Mouse (Mus musculus): ENCODE data around the gene Lhx3. TPM values are rescaled to one million over a fixed set of nuclear protein-coding genes. Genes with fewer than 3 reads are reported as not detected.
A peak's percentile ranks its signal among the peaks of the same experiment; 100 is the strongest.

Lhx3 gene
- not detected in 2 replicates for polyA plus RNA-seq (2011; ENCODE audit: insufficient read length, low read depth, missing spikeins)

- no peak for TF ChIP-seq POLR2A (IDR thresholded peaks at IDR 0.05; ENCODE audit: low read depth, low read length)
- TF ChIP-seq CTCF (IDR thresholded peaks at IDR 0.05; ENCODE audit: borderline replicate concordance, insufficient read depth, low read length): no peak
- Histone ChIP-seq H3K27ac (ENCODE audit: insufficient read depth, low read length) (no peak within 1 kb of the TSS), H3K4me1 (ENCODE audit: control insufficient read depth, insufficient read depth, low read length) (no peaks in the 10 kb centered on the region), H3K4me3 (ENCODE audit: insufficient read depth, low read length) (no peak within 1 kb of the TSS)
Measured at GRCm38 (mm10) chr2:26208126-26208789, at the start of gene Lhx3. Lhx3 (minus strand) TSS chr2:26208289.

- TF ChIP-seq CTCF (IDR thresholded peaks at IDR 0.05; ENCODE audit: borderline replicate concordance, insufficient read depth, low read length): no peak
- TF ChIP-seq POLR2A (IDR thresholded peaks at IDR 0.05; ENCODE audit: low read depth, low read length): no peak
- no peak overlapping the region for H3K27ac ChIP-seq (ENCODE audit: insufficient read depth, low read length)
Measured at GRCm38 (mm10) chr2:26257315-26258096, 49.4 kb upstream of the Lhx3 start.

GRCm38 (mm10) chr2:26254816-26255215 lies 46.7 kb upstream of the Lhx3 start:
- no peak for TF ChIP-seq POLR2A (IDR thresholded peaks at IDR 0.05; ENCODE audit: low read depth, low read length)
- TF ChIP-seq CTCF (IDR thresholded peaks at IDR 0.05; ENCODE audit: borderline replicate concordance, insufficient read depth, low read length): no peak
- no peak overlapping the region for H3K27ac ChIP-seq (ENCODE audit: insufficient read depth, low read length)
- no peaks in the 10 kb centered on the region for H3K4me1 ChIP-seq (ENCODE audit: control insufficient read depth, insufficient read depth, low read length)
- no peak overlapping the region for H3K4me3 ChIP-seq (ENCODE audit: insufficient read depth, low read length)

More at GRCm38 (mm10) chr2:26257315-26258096, 49.4 kb upstream of the Lhx3 start:
- Histone ChIP-seq H3K4me3 (ENCODE audit: insufficient read depth, low read length) (no peak overlapping the region), H3K4me1 (ENCODE audit: control insufficient read depth, insufficient read depth, low read length) (no peaks in the 10 kb centered on the region)

GRCm38 (mm10) chr2:26252514-26253206 lies 44.6 kb upstream of the Lhx3 start:
- Histone ChIP-seq H3K4me3 (ENCODE audit: insufficient read depth, low read length) (no peak overlapping the region), H3K27ac (ENCODE audit: insufficient read depth, low read length) (no peak overlapping the region), H3K4me1 (ENCODE audit: control insufficient read depth, insufficient read depth, low read length) (no peaks in the 10 kb centered on the region)
- TF ChIP-seq CTCF (IDR thresholded peaks at IDR 0.05; ENCODE audit: borderline replicate concordance, insufficient read depth, low read length): no peak
- TF ChIP-seq POLR2A (IDR thresholded peaks at IDR 0.05; ENCODE audit: low read depth, low read length): no peak

GRCm38 (mm10) chr2:26247531-26247930 lies 39.4 kb upstream of the Lhx3 start:
- no peak for TF ChIP-seq CTCF (IDR thresholded peaks at IDR 0.05; ENCODE audit: borderline replicate concordance, insufficient read depth, low read length)
- no peak for TF ChIP-seq POLR2A (IDR thresholded peaks at IDR 0.05; ENCODE audit: low read depth, low read length)
- Histone ChIP-seq H3K4me1 (ENCODE audit: control insufficient read depth, insufficient read depth, low read length) (no peaks in the 10 kb centered on the region), H3K27ac (ENCODE audit: insufficient read depth, low read length) (no peak overlapping the region), H3K4me3 (ENCODE audit: insufficient read depth, low read length) (no peak overlapping the region)

GRCm38 (mm10) chr2:26240841-26241240 lies 32.8 kb upstream of the Lhx3 start:
- Histone ChIP-seq H3K4me3 (ENCODE audit: insufficient read depth, low read length) (no peak overlapping the region), H3K4me1 (ENCODE audit: control insufficient read depth, insufficient read depth, low read length) (no peaks in the 10 kb centered on the region; the same call in 1 of the 2 replicates), H3K27ac (ENCODE audit: insufficient read depth, low read length) (no peak overlapping the region)
- TF ChIP-seq POLR2A (IDR thresholded peaks at IDR 0.05; ENCODE audit: low read depth, low read length): no peak
- TF ChIP-seq CTCF (IDR thresholded peaks at IDR 0.05; ENCODE audit: borderline replicate concordance, insufficient read depth, low read length): no peak

- Histone ChIP-seq H3K4me3 (ENCODE audit: insufficient read depth, low read length) (no peak overlapping the region), H3K4me1 (ENCODE audit: control insufficient read depth, insufficient read depth, low read length) (no peaks in the 10 kb centered on the region; the same call in 1 of the 2 replicates), H3K27ac (ENCODE audit: insufficient read depth, low read length) (no peak overlapping the region)
- TF ChIP-seq POLR2A (IDR thresholded peaks at IDR 0.05; ENCODE audit: low read depth, low read length) (no peak), CTCF (IDR thresholded peaks at IDR 0.05; ENCODE audit: borderline replicate concordance, insufficient read depth, low read length) (no peak)
Measured at GRCm38 (mm10) chr2:26240330-26240729, 32.2 kb upstream of the Lhx3 start.

- TF ChIP-seq POLR2A (IDR thresholded peaks at IDR 0.05; ENCODE audit: low read depth, low read length) (peak; percentile 60), CTCF (IDR thresholded peaks at IDR 0.05; ENCODE audit: borderline replicate concordance, insufficient read depth, low read length) (no peak)
- Histone ChIP-seq H3K4me1 (ENCODE audit: control insufficient read depth, insufficient read depth, low read length) (no peaks in the 10 kb centered on the region; the same call in 1 of the 2 replicates), H3K4me3 (ENCODE audit: insufficient read depth, low read length) (peak within 1 kb of the TSS; percentile 72), H3K27ac (ENCODE audit: insufficient read depth, low read length) (no peak within 1 kb of the TSS)
Measured at GRCm38 (mm10) chr2:26237290-26237782, 29.2 kb upstream of the Lhx3 start, which contains the start of gene Qsox2. Qsox2 (minus strand) TSS chr2:26237525.

- peaks cover 2% of the 10 kb centered on the region; the same call in 1 of the 2 replicates for H3K4me1 ChIP-seq (ENCODE audit: control insufficient read depth, insufficient read depth, low read length)
- H3K27ac ChIP-seq (ENCODE audit: insufficient read depth, low read length): no peak overlapping the region
- H3K4me3 ChIP-seq (ENCODE audit: insufficient read depth, low read length): peak overlapping the region; percentile 72
- no peak for TF ChIP-seq CTCF (IDR thresholded peaks at IDR 0.05; ENCODE audit: borderline replicate concordance, insufficient read depth, low read length)
Measured at GRCm38 (mm10) chr2:26236681-26237289, 28.7 kb upstream of the Lhx3 start.
